Mouse (Mus musculus) liver, adult 2 months (tissue): Measurements from ENCODE around the gene Arhgap31.

Source experiments
- CTCF ChIP-seq: fragments of 200-500 bp; IDR thresholded peaks from 2 replicates; pipeline ENCODE4 v1.5.1; 2011; ENCODE audit warnings: low read depth, low read length, control low read depth
- POLR2A ChIP-seq: fragments of 200-500 bp; IDR thresholded peaks from 2 replicates; pipeline ENCODE4 v1.6.1; 2011; ENCODE audit warnings: low read length, control low read depth; ENCODE audit not compliant: insufficient read depth; ENCODE audit errors: extremely low read depth

DNA sequence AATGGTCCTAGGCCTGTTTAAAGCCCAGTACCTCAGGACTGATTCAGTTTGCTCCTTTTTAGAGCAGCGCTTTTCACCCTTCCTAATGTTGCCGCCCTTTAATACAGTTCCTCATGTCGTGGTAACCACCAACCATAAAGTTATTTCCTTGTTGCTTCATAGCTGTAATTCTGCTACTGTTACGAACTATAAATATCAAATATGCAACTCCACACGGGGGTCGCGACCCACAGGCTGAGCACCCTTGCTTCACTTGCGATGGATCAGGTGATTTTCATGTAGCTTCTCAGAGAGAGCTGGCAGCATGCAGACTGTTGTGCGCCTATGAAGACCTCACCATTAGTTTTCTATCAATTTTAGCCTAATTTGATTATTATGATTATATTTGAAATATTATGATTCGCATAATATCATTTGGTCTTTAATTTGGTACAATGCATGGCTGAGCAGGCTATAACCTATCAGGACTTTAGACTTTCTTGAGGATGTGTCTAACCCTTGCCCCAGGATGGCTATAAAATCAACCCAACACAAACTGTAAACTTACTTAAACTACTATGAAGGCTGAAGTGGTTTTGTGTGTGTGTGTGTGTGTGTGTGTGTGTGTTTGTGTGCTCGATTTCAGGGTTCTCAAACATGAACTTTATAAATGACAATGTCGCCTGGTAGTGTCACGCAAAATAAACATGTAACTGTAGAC lies 28.3 kb upstream of the Arhgap31 start:
- TF ChIP-seq POLR2A (no peak), CTCF (no peak)
